Mouse (Mus musculus) right cerebral cortex, postnatal 25 days (tissue): ENCODE results near the gene Klc4.
A peak's percentile ranks its signal among the peaks of the same experiment; 100 is the strongest.

Experiments used
- DNase-seq: peaks from one replicate; pipeline ENCODE4 v3.0.0; 2022

The Klc4 gene

DNA sequence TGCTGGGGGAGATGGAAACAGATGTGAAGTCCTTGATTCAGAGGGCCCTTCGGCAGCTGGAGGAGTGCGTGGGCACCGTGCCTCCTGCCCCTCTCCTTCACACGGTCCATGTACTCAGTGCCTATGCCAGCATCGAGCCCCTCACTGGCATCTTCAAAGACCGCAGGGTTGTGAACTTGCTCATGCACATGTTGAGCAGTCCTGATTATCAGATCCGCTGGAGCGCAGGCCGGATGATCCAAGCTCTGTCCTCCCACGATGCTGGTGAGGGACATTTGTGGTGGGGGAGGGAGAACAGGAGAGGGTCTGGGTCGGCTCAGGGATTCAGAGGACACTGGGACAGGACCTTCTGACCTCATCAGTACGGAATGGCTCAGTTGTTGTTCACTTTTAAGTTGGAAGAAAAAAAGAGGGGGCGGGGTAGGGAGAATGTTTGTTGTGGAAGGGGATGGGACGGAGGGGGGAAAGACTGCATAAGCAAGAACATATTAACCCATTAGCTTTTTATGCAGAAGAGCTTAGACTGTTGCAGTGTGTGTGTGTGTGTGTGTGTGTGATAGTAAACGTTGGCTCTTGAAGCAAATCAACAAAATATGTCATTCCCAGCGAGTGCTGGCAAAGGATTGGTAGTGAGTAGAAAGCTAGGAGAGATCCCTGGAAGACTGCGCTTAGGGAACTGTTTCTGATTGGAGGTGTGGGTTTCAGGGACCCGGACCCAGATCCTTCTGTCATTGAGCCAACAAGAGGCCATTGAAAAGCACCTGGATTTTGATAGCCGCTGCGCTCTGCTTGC, 6.1 kb upstream of the Klc4 start:
- no peak for DNase-seq

DNA sequence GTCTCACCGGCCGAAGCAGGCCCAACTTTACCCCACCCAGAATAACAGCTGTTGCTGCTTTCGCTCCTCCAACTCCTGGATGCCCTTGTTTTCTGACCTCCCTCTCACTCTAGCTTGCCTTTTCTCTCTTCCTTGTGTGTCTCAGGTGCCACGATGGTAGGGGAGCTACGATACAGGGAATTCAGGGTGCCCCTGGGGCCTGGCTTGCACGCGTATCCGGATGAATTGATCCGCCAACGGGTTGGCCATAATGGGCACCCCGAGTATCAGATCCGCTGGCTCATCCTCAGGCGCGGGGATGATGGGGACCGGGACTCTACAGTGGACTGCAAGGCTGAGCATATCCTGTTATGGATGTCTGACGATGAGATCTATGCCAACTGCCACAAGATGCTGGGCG, 5.5 kb upstream of the Klc4 start:
- no peak for DNase-seq

GRCm38 (mm10) chr17:46650232-46651031, 4.6 kb upstream of the Klc4 start, which contains the start of gene Cul7:
TSS of gene Cul7 (plus strand) at chr17:46650337.
- peak; percentile 92 for DNase-seq

GRCm38 (mm10) chr17:46649811-46650210, 4.0 kb upstream of the Klc4 start:
- DNase-seq, result no peak

DNA sequence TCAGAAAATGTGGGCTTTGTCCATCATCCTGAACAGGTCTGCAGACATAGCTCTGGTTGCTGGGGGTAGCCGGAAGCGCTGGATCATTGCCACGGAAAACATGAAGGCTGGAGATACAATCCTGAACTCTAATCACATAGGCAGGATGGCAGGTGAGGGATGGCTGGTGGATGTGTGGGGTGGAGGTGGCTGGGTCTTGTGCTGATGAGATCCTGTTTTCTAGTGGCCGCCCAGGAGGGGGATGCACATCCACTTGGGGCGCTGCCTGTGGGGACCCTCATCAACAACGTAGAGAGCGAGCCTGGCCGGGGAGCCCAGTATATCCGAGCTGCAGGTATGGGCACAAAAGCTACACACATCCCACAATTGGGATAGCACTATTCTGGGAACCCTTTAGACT, 2.6 kb upstream of the Klc4 start:
- no peak for DNase-seq

DNA sequence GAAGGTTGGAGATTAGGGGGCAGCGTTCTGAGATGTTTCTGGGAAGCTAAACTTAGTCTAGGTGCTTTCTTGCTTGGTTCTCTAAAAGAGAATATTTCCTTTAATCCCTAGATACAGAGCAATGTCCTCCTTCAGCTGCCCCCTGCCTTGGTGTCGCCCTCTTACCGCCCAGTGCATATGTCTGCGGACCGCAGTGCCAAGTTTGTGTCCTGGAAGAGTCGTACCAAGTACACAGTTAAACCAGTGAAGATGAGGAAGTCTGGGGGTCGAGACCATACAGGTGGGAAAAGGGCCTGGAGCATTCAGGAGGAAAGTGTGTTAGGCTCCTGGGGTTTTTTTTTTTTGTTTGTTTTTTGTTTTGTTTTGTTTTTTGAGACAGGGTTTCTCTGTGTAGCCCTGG, 1.5 kb upstream of the Klc4 start:
- DNase-seq, result no peak

- no peak for DNase-seq
Measured at GRCm38 (mm10) chr17:46646322-46646662, 470 bp upstream of the Klc4 start.

DNA sequence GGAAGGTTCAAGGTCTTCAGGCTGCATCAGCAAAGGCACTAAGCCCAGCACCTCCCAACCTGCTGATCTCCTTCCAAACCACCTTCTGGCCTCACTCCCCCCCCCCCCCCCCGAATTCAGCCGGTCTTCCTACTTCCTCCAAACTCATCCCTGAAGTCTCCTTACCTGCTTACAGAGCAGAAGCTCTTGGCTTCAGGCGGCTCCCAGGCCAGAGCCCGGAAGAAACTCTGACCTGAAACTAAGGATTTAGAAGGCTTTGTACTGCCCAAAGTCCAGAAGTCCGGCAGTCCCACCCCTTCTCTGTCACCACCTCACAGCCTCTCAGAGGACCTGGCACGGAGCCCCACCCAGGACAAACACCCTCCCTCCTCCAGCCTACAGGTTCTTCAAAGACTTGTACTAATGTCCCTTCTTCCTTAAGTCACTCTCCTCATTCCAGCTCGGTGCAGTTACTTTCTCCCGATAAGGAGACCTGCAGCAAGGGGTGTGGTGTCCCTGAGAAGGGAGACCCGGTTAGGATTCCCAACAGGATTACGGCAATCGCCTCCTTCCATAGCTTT, 826 bp downstream of the Klc4 start:
- no peak for DNase-seq

GRCm38 (mm10) chr17:46644152-46644805, 1.5 kb downstream of the Klc4 start:
- no peak for DNase-seq

GRCm38 (mm10) chr17:46642060-46642459, 3.8 kb downstream of the Klc4 start:
- no peak for DNase-seq

GRCm38 (mm10) chr17:46639929-46640328, 5.9 kb downstream of the Klc4 start:
- DNase-seq, result no peak

DNA sequence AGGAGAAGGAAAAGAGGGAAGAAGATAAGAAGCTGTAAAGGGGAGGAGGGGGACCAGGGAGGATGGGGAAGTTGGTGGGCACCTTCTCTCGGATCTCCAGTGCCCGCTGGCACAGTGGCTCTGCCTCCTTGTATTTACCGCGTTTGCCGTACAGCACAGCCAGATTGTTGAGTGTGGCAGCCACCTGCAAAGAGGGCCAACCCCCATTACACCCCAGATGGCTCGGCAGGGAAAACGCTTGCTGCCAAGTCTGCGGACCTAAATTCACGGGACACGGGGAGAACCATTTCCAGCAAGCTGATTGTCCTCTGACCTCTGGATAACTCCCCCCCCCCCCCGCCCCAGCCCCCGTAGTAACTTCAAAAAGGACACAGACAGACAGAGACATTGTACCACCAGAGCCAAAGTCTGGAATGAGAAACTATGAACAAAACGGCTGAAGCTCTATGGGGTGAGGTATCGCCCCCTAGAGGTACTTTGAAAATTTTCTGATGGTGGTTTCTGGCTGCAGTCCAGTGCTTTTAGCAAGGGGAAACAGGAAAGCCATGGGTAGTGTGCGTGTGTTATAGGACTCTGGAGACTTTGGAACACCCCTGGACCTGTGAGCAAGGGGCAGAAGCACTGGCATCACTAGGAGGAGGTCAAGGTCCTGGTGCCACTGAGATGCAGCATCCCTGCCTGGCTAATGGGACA, 8.8 kb downstream of the Klc4 start:
- DNase-seq, result peak; percentile 60

GRCm38 (mm10) chr17:46629685-46630441, 16.0 kb downstream of the Klc4 start:
- DNase-seq, result no peak

- peak; percentile 69 for DNase-seq
Measured at GRCm38 (mm10) chr17:46628791-46629684, 16.8 kb downstream of the Klc4 start, which contains the start of gene Ptk7. TSS of gene Ptk7 (minus strand) at chr17:46629504.

GRCm38 (mm10) chr17:46628471-46628790, 17.4 kb downstream of the Klc4 start:
- no peak for DNase-seq

DNA sequence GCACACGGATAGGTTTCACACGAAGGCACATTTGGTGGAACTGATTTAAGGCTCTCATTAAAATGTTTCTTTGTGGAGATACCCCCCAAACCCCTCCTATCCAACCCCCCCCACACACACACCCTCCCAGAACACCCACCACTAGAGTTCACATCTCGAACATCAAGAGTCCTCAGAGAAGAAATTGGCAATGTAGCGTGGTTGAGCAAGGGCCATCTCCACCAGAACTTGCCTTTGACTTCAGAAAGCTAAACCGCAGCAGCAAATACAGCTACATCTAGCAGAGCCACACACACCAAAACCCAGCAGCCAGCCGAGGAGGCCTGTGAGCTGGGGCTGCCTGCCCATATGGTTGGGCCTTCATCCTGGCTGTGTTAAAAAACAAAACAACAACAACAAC, 18.4 kb downstream of the Klc4 start:
- DNase-seq, result no peak

- DNase-seq, result no peak
Measured at GRCm38 (mm10) chr17:46624598-46624997, 21.2 kb downstream of the Klc4 start.

DNA sequence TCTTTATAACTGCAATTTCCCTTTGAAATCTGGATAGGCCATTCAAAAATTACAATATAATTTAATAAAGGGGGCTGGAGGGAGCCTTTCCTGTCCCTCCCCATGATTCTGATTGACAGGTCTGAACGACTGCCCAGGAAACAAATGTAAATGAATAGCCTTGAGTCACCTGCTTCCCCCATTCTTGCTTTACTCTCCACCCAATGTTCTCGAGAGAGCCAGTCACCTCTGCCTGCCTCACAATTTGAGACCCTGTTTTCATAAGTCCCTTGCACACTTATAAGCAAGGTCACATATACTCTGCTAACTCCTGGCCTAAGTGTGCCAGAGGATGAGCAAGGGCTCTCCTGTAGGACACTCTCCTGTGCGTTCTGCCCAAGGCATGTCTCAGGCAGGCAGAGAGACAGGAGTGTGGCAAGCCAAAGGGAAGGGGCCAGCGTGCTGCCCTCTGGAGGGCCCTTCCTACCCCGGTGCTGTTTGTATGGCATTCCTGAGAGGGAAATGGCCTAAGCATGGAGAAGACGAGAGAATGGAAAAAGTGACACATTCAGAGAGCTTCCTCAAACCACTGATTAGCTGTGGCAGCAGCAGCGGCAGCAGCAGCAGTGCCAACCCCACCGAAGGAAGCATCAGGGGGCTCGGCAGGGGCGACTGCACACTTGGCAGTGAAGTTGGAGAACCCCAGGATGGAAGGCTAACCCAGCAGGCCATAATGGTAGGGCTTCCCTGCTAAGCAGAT, 21.8 kb downstream of the Klc4 start:
- no peak for DNase-seq

- no peak for DNase-seq
Measured at GRCm38 (mm10) chr17:46622269-46622668, 23.6 kb downstream of the Klc4 start.

DNA sequence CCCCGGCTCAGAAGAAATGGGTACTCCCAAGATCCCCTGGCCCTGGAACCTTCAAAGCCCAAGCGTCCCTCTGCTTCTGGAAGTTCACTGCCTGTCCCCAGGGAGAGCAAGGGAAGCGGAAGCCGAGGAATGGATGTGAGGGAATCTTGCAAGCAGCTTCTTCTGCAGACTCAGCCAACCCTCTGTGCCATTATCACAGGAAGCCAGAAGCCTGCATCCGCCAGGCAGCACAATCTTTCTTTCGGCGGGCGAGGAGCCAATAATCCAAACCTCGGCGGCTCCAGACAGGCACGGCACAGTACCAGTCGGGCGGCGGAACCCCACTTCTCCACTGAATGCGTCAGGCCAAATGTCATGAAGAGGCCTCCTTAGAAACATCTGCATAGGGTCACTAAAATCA, 24.5 kb downstream of the Klc4 start:
- DNase-seq, result peak; percentile 65
